Mouse (Mus musculus): ENCODE results near the gene Adora1.

Adora1 gene

GRCm38 (mm10) chr1:134193674-134194197 lies 41.5 kb downstream of the Adora1 start:
- DNase-seq (ENCODE audit: low read depth): no peak

- no peak for DNase-seq (ENCODE audit: low read depth)
Measured at GRCm38 (mm10) chr1:134193126-134193525, 42.1 kb downstream of the Adora1 start, which contains the start of gene Mybph. Gene Mybph, plus strand, starts transcription at chr1:134193448.

GRCm38 (mm10) chr1:134192024-134192423 lies 43.2 kb downstream of the Adora1 start:
- DNase-seq (ENCODE audit: low read depth): peak; percentile 64

GRCm38 (mm10) chr1:134191192-134191591 lies 44.0 kb downstream of the Adora1 start:
- no peak for DNase-seq (ENCODE audit: low read depth)

- DNase-seq (ENCODE audit: low read depth): no peak
Measured at GRCm38 (mm10) chr1:134188989-134189729, 46.1 kb downstream of the Adora1 start.

GRCm38 (mm10) chr1:134188217-134188616 lies 47.0 kb downstream of the Adora1 start:
- no peak for DNase-seq (ENCODE audit: low read depth)

GRCm38 (mm10) chr1:134184089-134184488 lies 51.1 kb downstream of the Adora1 start:
- DNase-seq (ENCODE audit: low read depth): no peak

GRCm38 (mm10) chr1:134182025-134182424 lies 53.2 kb downstream of the Adora1 start, which contains the start of gene Chil1:
Gene Chil1, plus strand, starts transcription at chr1:134182176.
- DNase-seq (ENCODE audit: low read depth): peak; percentile 82

- DNase-seq (ENCODE audit: low read depth): no peak
Measured at GRCm38 (mm10) chr1:134177976-134178375, 57.3 kb downstream of the Adora1 start.

GRCm38 (mm10) chr1:134173081-134173480 lies 62.1 kb downstream of the Adora1 start:
- no peak for DNase-seq (ENCODE audit: low read depth)

GRCm38 (mm10) chr1:134168985-134169697 lies 66.1 kb downstream of the Adora1 start:
- no peak for DNase-seq (ENCODE audit: low read depth)

GRCm38 (mm10) chr1:134168567-134168966 lies 66.7 kb downstream of the Adora1 start:
- DNase-seq (ENCODE audit: low read depth): no peak

- DNase-seq (ENCODE audit: low read depth): no peak
Measured at GRCm38 (mm10) chr1:134167416-134168305, 67.6 kb downstream of the Adora1 start.

- no peak for DNase-seq (ENCODE audit: low read depth)
Measured at GRCm38 (mm10) chr1:134166547-134166946, 68.7 kb downstream of the Adora1 start.

- DNase-seq (ENCODE audit: low read depth): peak; percentile 58
Measured at GRCm38 (mm10) chr1:134164454-134164853, 70.8 kb downstream of the Adora1 start.

GRCm38 (mm10) chr1:134163476-134163875 lies 71.8 kb downstream of the Adora1 start:
- DNase-seq (ENCODE audit: low read depth): no peak

GRCm38 (mm10) chr1:134162510-134163225 lies 72.6 kb downstream of the Adora1 start:
- no peak for DNase-seq (ENCODE audit: low read depth)

- DNase-seq (ENCODE audit: low read depth): no peak
Measured at GRCm38 (mm10) chr1:134161399-134161798, 73.8 kb downstream of the Adora1 start.

GRCm38 (mm10) chr1:134160404-134160803 lies 74.8 kb downstream of the Adora1 start:
- no peak for DNase-seq (ENCODE audit: low read depth)

- no peak for DNase-seq (ENCODE audit: low read depth)
Measured at GRCm38 (mm10) chr1:134154655-134155054, 80.6 kb downstream of the Adora1 start.

- no peak for DNase-seq (ENCODE audit: low read depth)
Measured at GRCm38 (mm10) chr1:134154121-134154520, 81.1 kb downstream of the Adora1 start.
